Mouse (Mus musculus) c-Kit-positive CD71-positive TER-119-negative erythroid progenitor cells, embryonic 14.5 days (primary cell): Measurements from ENCODE around the gene Fam71f2.

Experiments used
- DNase-seq: peaks from one replicate; pipeline ENCODE4 v3.0.0-alpha.2; 2013; ENCODE audit warnings: low read depth

The Fam71f2 gene

GRCm38 (mm10) chr6:29279293-29279692 lies at the start of gene Fam71f2:
Gene Fam71f2 (plus strand): TSS chr6:29279593.
- DNase-seq: no peak

- DNase-seq: no peak
Measured at GRCm38 (mm10) chr6:29230386-29230785, 49.0 kb upstream of the Fam71f2 start.

- no peak for DNase-seq
Measured at GRCm38 (mm10) chr6:29231799-29232198, 47.6 kb upstream of the Fam71f2 start.

- DNase-seq: no peak
Measured at GRCm38 (mm10) chr6:29232321-29232720, 47.1 kb upstream of the Fam71f2 start.

GRCm38 (mm10) chr6:29233710-29234109 lies 45.7 kb upstream of the Fam71f2 start:
- DNase-seq: no peak

- no peak for DNase-seq
Measured at GRCm38 (mm10) chr6:29234272-29234671, 45.1 kb upstream of the Fam71f2 start.

GRCm38 (mm10) chr6:29240806-29241205 lies 38.6 kb upstream of the Fam71f2 start:
- DNase-seq: peak; percentile 44

- no peak for DNase-seq
Measured at GRCm38 (mm10) chr6:29241697-29242096, 37.7 kb upstream of the Fam71f2 start.

GRCm38 (mm10) chr6:29242265-29242664 lies 37.1 kb upstream of the Fam71f2 start:
- DNase-seq: no peak

GRCm38 (mm10) chr6:29245272-29246120 lies 33.9 kb upstream of the Fam71f2 start:
- DNase-seq: no peak

GRCm38 (mm10) chr6:29246183-29246582 lies 33.2 kb upstream of the Fam71f2 start:
- no peak for DNase-seq

GRCm38 (mm10) chr6:29246585-29246984 lies 32.8 kb upstream of the Fam71f2 start:
- no peak for DNase-seq

GRCm38 (mm10) chr6:29247072-29247471 lies 32.3 kb upstream of the Fam71f2 start:
- DNase-seq: no peak

GRCm38 (mm10) chr6:29259418-29259817 lies 20.0 kb upstream of the Fam71f2 start:
- DNase-seq: no peak

GRCm38 (mm10) chr6:29261831-29262230 lies 17.6 kb upstream of the Fam71f2 start:
- DNase-seq: no peak

- DNase-seq: no peak
Measured at GRCm38 (mm10) chr6:29263650-29264455, 15.5 kb upstream of the Fam71f2 start.

- no peak for DNase-seq
Measured at GRCm38 (mm10) chr6:29264456-29264781, 15.0 kb upstream of the Fam71f2 start.

- DNase-seq: no peak
Measured at GRCm38 (mm10) chr6:29266936-29267335, 12.5 kb upstream of the Fam71f2 start.

GRCm38 (mm10) chr6:29269006-29269668 lies 10.3 kb upstream of the Fam71f2 start:
- DNase-seq: no peak

GRCm38 (mm10) chr6:29270961-29271360 lies 8.4 kb upstream of the Fam71f2 start:
- DNase-seq: no peak

GRCm38 (mm10) chr6:29272312-29273072 lies 6.9 kb upstream of the Fam71f2 start, which contains the start of gene Hilpda:
Gene Hilpda (plus strand): TSS chr6:29272488.
- DNase-seq: peak; percentile 93

- DNase-seq: no peak
Measured at GRCm38 (mm10) chr6:29276746-29277145, 2.6 kb upstream of the Fam71f2 start.
